In genomic region chr7:132668604-132669003, GRCm38 (mm10) we compare ENCODE assay signal across 11 mouse cellular contexts. TPM values are rescaled to one million over a fixed set of nuclear protein-coding genes. Genes with fewer than 3 reads are reported as not detected.
DNase-seq lines count a peak whose midpoint lies in the region; ATAC-seq lines count a peak whose summit lies in the region.
"Had no signal": no experiment of that assay in that cellular context is flagged by ENCODE, and none has a peak within 500 bp of the region (broad histone marks: within the 10 kb centered on the region; RNA-seq: fewer than 3 reads in every experiment).

No protein-coding gene starts in this region.

- no peak overlapping the region for H3K4me2 ChIP-seq in limb, embryonic 15.5 days
- H3K4me2 ChIP-seq in forebrain, embryonic 16.5 days (ENCODE audit: low read length): no peak overlapping the region
- H3K4me2 ChIP-seq: liver, embryonic 11.5 days; midbrain, embryonic 11.5 days had no signal

- ATAC-seq in limb, embryonic 15.5 days (ENCODE audit: insufficient number of reproducible peaks, low FRiP score, low TSS enrichment, low read depth): no peak
- ATAC-seq in frontal cortex, adult (ENCODE audit: low TSS enrichment): no peak
- ATAC-seq in forebrain, embryonic 16.5 days: no peak

- H3K4me1 ChIP-seq in limb, embryonic 15.5 days: peaks cover 10% of the 10 kb centered on the region
- peaks cover 24% of the 10 kb centered on the region for H3K4me1 ChIP-seq in limb, embryonic 10.5 days
- H3K4me1 ChIP-seq in forebrain, embryonic 16.5 days (replicated peaks; ENCODE audit: control insufficient read depth, insufficient read depth, low read length): peaks cover 7% of the 10 kb centered on the region; the same call in 1 of the 2 replicates

- intact Hi-C loops in heart, postnatal 10 days (cut with DNase I): no loop called here

- no peaks in the 10 kb centered on the region for H3K27me3 ChIP-seq in limb, embryonic 15.5 days
- H3K27me3 ChIP-seq in limb, embryonic 10.5 days (ENCODE audit: low read depth, poor library complexity, severe bottlenecking): no peaks in the 10 kb centered on the region
- H3K27me3 ChIP-seq in forebrain, embryonic 16.5 days (replicated peaks; ENCODE audit: control insufficient read depth, insufficient read depth, low read length): no peaks in the 10 kb centered on the region

- H3K4me3 ChIP-seq in limb, embryonic 15.5 days: no peak overlapping the region
- no peak overlapping the region for H3K4me3 ChIP-seq in limb, embryonic 10.5 days
- no peak overlapping the region for H3K4me3 ChIP-seq in forebrain, embryonic 16.5 days (replicated peaks; ENCODE audit: low read length)
- H3K4me3 ChIP-seq: left cerebral cortex, adult 2 months had no signal

- H3K9ac ChIP-seq in limb, embryonic 15.5 days: no peak overlapping the region
- H3K9ac ChIP-seq in forebrain, embryonic 16.5 days (replicated peaks; ENCODE audit: low read depth, low read length): no peak overlapping the region

- WGBS in limb, embryonic 15.5 days: 68% methylated on average over 2 of the region's 2 CpGs
- WGBS in limb, embryonic 10.5 days: 94% methylated on average over 2 of the region's 2 CpGs
- 17% methylated on average over 2 of the region's 2 CpGs for WGBS in forebrain, embryonic 16.5 days

- H3K36me3 ChIP-seq in limb, embryonic 15.5 days: no peaks in the 10 kb centered on the region
- H3K36me3 ChIP-seq in limb, embryonic 10.5 days: no peaks in the 10 kb centered on the region
- H3K36me3 ChIP-seq in forebrain, embryonic 16.5 days (ENCODE audit: control insufficient read depth, insufficient read depth): no peaks in the 10 kb centered on the region

- H3K9me3 ChIP-seq in limb, embryonic 15.5 days: no peaks in the 10 kb centered on the region
- H3K9me3 ChIP-seq in limb, embryonic 10.5 days (replicated peaks): no peaks in the 10 kb centered on the region
- H3K9me3 ChIP-seq in forebrain, embryonic 16.5 days (ENCODE audit: control insufficient read depth, low read length): no peaks in the 10 kb centered on the region

- DNase-seq in limb, embryonic 10.5 days (ENCODE audit: low spot score): no peak
- peak; percentile 71 to 73 for DNase-seq in heart, postnatal 10 days
- peak; percentile 78 for DNase-seq in kidney, postnatal 14 days
- peak; percentile 90 for DNase-seq in lung, postnatal 36 days
- DNase-seq in urinary bladder, adult 18-20 months (ENCODE audit: low spot score in 2 of 2): no peak

- H3K27ac ChIP-seq in limb, embryonic 15.5 days: peak overlapping the region; percentile 6; the same call in 1 of the 2 replicates
- no peak overlapping the region for H3K27ac ChIP-seq in limb, embryonic 10.5 days
- no peak overlapping the region for H3K27ac ChIP-seq in forebrain, embryonic 16.5 days (ENCODE audit: low read length)
- H3K27ac ChIP-seq: left cerebral cortex, adult 2 months had no signal

RNA-seq across cellular contexts. Expression of gene Lhpp, which starts 58.2 kb away (rescaled TPM):
- polyA plus RNA-seq in limb, embryonic 15.5 days (2015; fragmentation: Nextera tagmentation; extraction: Ambion mirVana): 16.8 and 17.1 TPM in 2 replicates
- 20.1 and 28.0 TPM in 2 replicates for polyA plus RNA-seq in limb, embryonic 10.5 days (2016; fragmentation: Nextera tagmentation; extraction: Ambion mirVana)
- 10 to 100 TPM; 18.0 to 18.4 TPM for total RNA-seq in heart, postnatal 10 days (2021)
- polyA plus RNA-seq in forebrain, embryonic 16.5 days (2015; fragmentation: Nextera tagmentation; extraction: Ambion mirVana): 26.4 and 31.2 TPM in 2 replicates

Comparison
In these comparisons a context has a peak if more than half of its experiments do, and no peak if none do; other contexts are left out.
1. DNase-seq: peak in heart, postnatal 10 days (2 of 2), kidney, postnatal 14 days (single experiment) and lung, postnatal 36 days (single experiment); none in limb, embryonic 10.5 days (single experiment) and urinary bladder, adult 18-20 months (0 of 2).